Mouse (Mus musculus): ENCODE measurements around the gene Cpa5. TPM values are rescaled to one million over a fixed set of nuclear protein-coding genes. Genes with fewer than 3 reads are reported as not detected.

The Cpa5 gene
- total and polyA plus RNA-seq, 3 experiments = not detected

- no peak for DNase-seq (ENCODE audit: low read depth, low spot score)
- no peaks in the 10 kb centered on the region for H3K9me3 ChIP-seq (replicated peaks; ENCODE audit: insufficient read depth, low read length)
- H3K27ac ChIP-seq (ENCODE audit: control insufficient read depth, low read depth, low read length) = no peak overlapping the region
- H3K36me3 ChIP-seq (ENCODE audit: control insufficient read depth in 1 of 2, insufficient read depth in 2 of 2, low read length in 2 of 2) = no peaks in the 10 kb centered on the region; a peak in 1 of 4 replicates
- H3K27me3 ChIP-seq (ENCODE audit: control insufficient read depth in 1 of 2, insufficient read depth in 2 of 2, low read length in 2 of 2) = no peaks in the 10 kb centered on the region
- no peaks in the 10 kb centered on the region for H3K4me1 ChIP-seq (ENCODE audit: control insufficient read depth in 1 of 2, insufficient read depth in 2 of 2, low read length in 2 of 2)
- TF ChIP-seq MYB (IDR thresholded peaks at IDR 0.05; ENCODE audit: low read depth, low read length) (no peak), BHLHE40 (IDR thresholded peaks at IDR 0.05; ENCODE audit: borderline replicate concordance, low read depth, low read length) (no peak)
- H3K79me2 ChIP-seq (ENCODE audit: control insufficient read depth, insufficient read depth, low read length, poor library complexity) = no peaks in the 10 kb centered on the region
- no peak overlapping the region for H3K4me3 ChIP-seq (ENCODE audit: control insufficient read depth in 1 of 2, insufficient read depth in 1 of 2, low read depth in 2 of 2, low read length in 2 of 2)
- no peak overlapping the region for H3K9ac ChIP-seq (ENCODE audit: control insufficient read depth, low read depth, low read length, poor library complexity, severe bottlenecking)
Measured at GRCm38 (mm10) chr6:30665296-30665695, 54.5 kb downstream of the Cpa5 start.

- Histone ChIP-seq H3K27ac (ENCODE audit: control insufficient read depth, low read depth, low read length) (no peak overlapping the region), H3K9ac (ENCODE audit: control insufficient read depth, low read depth, low read length, poor library complexity, severe bottlenecking) (no peak overlapping the region), H3K27me3 (ENCODE audit: control insufficient read depth in 1 of 2, insufficient read depth in 2 of 2, low read length in 2 of 2) (no peaks in the 10 kb centered on the region), H3K9me3 (replicated peaks; ENCODE audit: insufficient read depth, low read length) (no peaks in the 10 kb centered on the region), H3K4me1 (ENCODE audit: control insufficient read depth in 1 of 2, insufficient read depth in 2 of 2, low read length in 2 of 2) (no peaks in the 10 kb centered on the region), H3K36me3 (ENCODE audit: control insufficient read depth in 1 of 2, insufficient read depth in 2 of 2, low read length in 2 of 2) (no peaks in the 10 kb centered on the region; a peak in 1 of 4 replicates), H3K4me3 (ENCODE audit: control insufficient read depth in 1 of 2, insufficient read depth in 1 of 2, low read depth in 2 of 2, low read length in 2 of 2) (no peak overlapping the region), H3K79me2 (ENCODE audit: control insufficient read depth, insufficient read depth, low read length, poor library complexity) (no peaks in the 10 kb centered on the region)
- no peak for DNase-seq (ENCODE audit: low read depth, low spot score)
- no peak for TF ChIP-seq GATA1 (IDR thresholded peaks at IDR 0.05; ENCODE audit: low read depth, low read length)
- no peak for TF ChIP-seq USF2 (IDR thresholded peaks at IDR 0.05; ENCODE audit: borderline replicate concordance in 1 of 2, insufficient read depth in 1 of 2, low read depth in 1 of 2, low read length in 2 of 2)
- no peak for TF ChIP-seq POLR2A (IDR thresholded peaks at IDR 0.05; ENCODE audit: control insufficient read depth in 1 of 2, insufficient read depth in 1 of 2, low read depth in 1 of 2, low read length in 2 of 2, poor library complexity in 1 of 2)
- TF ChIP-seq RCOR1 (IDR thresholded peaks at IDR 0.05; ENCODE audit: low read depth, low read length) = no peak
- TF ChIP-seq ELF1 (IDR thresholded peaks at IDR 0.05; ENCODE audit: low read depth, low read length) = no peak
- no peak for TF ChIP-seq ZC3H11A (IDR thresholded peaks at IDR 0.05; ENCODE audit: low read depth, low read length)
- TF ChIP-seq POLR2AphosphoS2 (IDR thresholded peaks at IDR 0.05; ENCODE audit: low read length) = no peak
Measured at GRCm38 (mm10) chr6:30666043-30666442, 55.2 kb downstream of the Cpa5 start.

GRCm38 (mm10) chr6:30667585-30667984 lies 56.8 kb downstream of the Cpa5 start:
- DNase-seq (ENCODE audit: low read depth, low spot score) = no peak
- H3K79me2 ChIP-seq (ENCODE audit: control insufficient read depth, insufficient read depth, low read length, poor library complexity) = no peaks in the 10 kb centered on the region
- no peaks in the 10 kb centered on the region; a peak in 1 of 4 replicates for H3K36me3 ChIP-seq (ENCODE audit: control insufficient read depth in 1 of 2, insufficient read depth in 2 of 2, low read length in 2 of 2)
- no peak overlapping the region for H3K4me3 ChIP-seq (ENCODE audit: control insufficient read depth in 1 of 2, insufficient read depth in 1 of 2, low read depth in 2 of 2, low read length in 2 of 2)
- no peaks in the 10 kb centered on the region for H3K4me1 ChIP-seq (ENCODE audit: control insufficient read depth in 1 of 2, insufficient read depth in 2 of 2, low read length in 2 of 2)
- TF ChIP-seq JUND (IDR thresholded peaks at IDR 0.05; ENCODE audit: low read depth, low read length) = no peak
- TF ChIP-seq EP300 (IDR thresholded peaks at IDR 0.05; ENCODE audit: low read depth in 1 of 2, low read length in 2 of 2) = no peak
- TF ChIP-seq MAZ (IDR thresholded peaks at IDR 0.05; ENCODE audit: low read depth, low read length) = no peak
- TF ChIP-seq RCOR1 (IDR thresholded peaks at IDR 0.05; ENCODE audit: low read depth, low read length) = no peak
- TF ChIP-seq MXI1 (IDR thresholded peaks at IDR 0.05; ENCODE audit: low read depth, low read length) = no peak
- TF ChIP-seq MAFK (IDR thresholded peaks at IDR 0.05; ENCODE audit: borderline replicate concordance, low read depth, low read length) = no peak
- no peak for TF ChIP-seq KAT2A (conservative IDR thresholded peaks at IDR 0.05; ENCODE audit: low read depth, low read length)
- no peak for TF ChIP-seq ZNF384 (IDR thresholded peaks at IDR 0.05; ENCODE audit: low read depth, low read length)
- TF ChIP-seq ZKSCAN1 (IDR thresholded peaks at IDR 0.05; ENCODE audit: low read depth, low read length) = no peak
- no peak for TF ChIP-seq MYB (IDR thresholded peaks at IDR 0.05; ENCODE audit: low read depth, low read length)
- no peak for TF ChIP-seq MYC (IDR thresholded peaks at IDR 0.05; ENCODE audit: low read depth, low read length)
- no peak for TF ChIP-seq GATA1 (IDR thresholded peaks at IDR 0.05; ENCODE audit: low read depth, low read length)
- no peak for TF ChIP-seq GABPA (IDR thresholded peaks at IDR 0.05; ENCODE audit: low read depth, low read length)
- TF ChIP-seq POLR2AphosphoS5 (IDR thresholded peaks at IDR 0.05; ENCODE audit: borderline replicate concordance, low read depth, low read length) = no peak
- no peak for TF ChIP-seq SIN3A (IDR thresholded peaks at IDR 0.05; ENCODE audit: low read length)
- TF ChIP-seq ZMIZ1 (IDR thresholded peaks at IDR 0.05; ENCODE audit: low read depth, low read length) = no peak
- TF ChIP-seq POLR2AphosphoS2 (IDR thresholded peaks at IDR 0.05; ENCODE audit: low read length) = no peak
- TF ChIP-seq SMC3 (IDR thresholded peaks at IDR 0.05; ENCODE audit: low read depth, low read length) = no peak
- TF ChIP-seq POLR2A (IDR thresholded peaks at IDR 0.05; ENCODE audit: control insufficient read depth in 1 of 2, insufficient read depth in 1 of 2, low read depth in 1 of 2, low read length in 2 of 2, poor library complexity in 1 of 2) = no peak
- TF ChIP-seq NELFE (IDR thresholded peaks at IDR 0.05; ENCODE audit: low read depth, low read length) = no peak
- H3K27me3 ChIP-seq (ENCODE audit: control insufficient read depth in 1 of 2, insufficient read depth in 2 of 2, low read length in 2 of 2) = no peaks in the 10 kb centered on the region
- H3K9ac ChIP-seq (ENCODE audit: control insufficient read depth, low read depth, low read length, poor library complexity, severe bottlenecking) = no peak overlapping the region
- no peak overlapping the region for H3K27ac ChIP-seq (ENCODE audit: control insufficient read depth, low read depth, low read length)
- no peaks in the 10 kb centered on the region for H3K9me3 ChIP-seq (replicated peaks; ENCODE audit: insufficient read depth, low read length)
